9 mouse cellular contexts compared by ENCODE assay signal in genomic region chr17:83197361-83197923, GRCm38 (mm10). TPM values are rescaled to one million over a fixed set of nuclear protein-coding genes. Genes with fewer than 3 reads are reported as not detected.
A peak's percentile ranks its signal among the peaks of the same experiment; 100 is the strongest.
DNase-seq lines count a peak whose midpoint lies in the region; ATAC-seq and TF ChIP-seq lines count a peak whose summit lies in the region.
"Had no signal": no experiment of that assay in that cellular context is flagged by ENCODE, and none has a peak within 500 bp of the region (broad histone marks: within the 10 kb centered on the region; RNA-seq: fewer than 3 reads in every experiment).

No protein-coding gene starts in this region.

- no peak for TF ChIP-seq CTCF in spleen, adult 2 months (IDR thresholded peaks at IDR 0.05; ENCODE audit: extremely low read depth, insufficient read depth, insufficient read length, insufficient replicate concordance)
- no peak for TF ChIP-seq CTCF in layer of hippocampus, adult 2 months (conservative IDR thresholded peaks at IDR 0.05)

- TF ChIP-seq POLR2A in spleen, adult 2 months (IDR thresholded peaks at IDR 0.05; ENCODE audit: low read depth, low read length), result no peak

- H3K9ac ChIP-seq in heart, embryonic 12.5 days, result no peak overlapping the region
- H3K9ac ChIP-seq: neural tube, embryonic 13.5 days had no signal

- H3K4me2 ChIP-seq in heart, embryonic 12.5 days, result no peak overlapping the region
- H3K4me2 ChIP-seq: neural tube, embryonic 13.5 days had no signal

- WGBS in spleen, adult 2 months, result 74% methylated on average over 4 of the region's 4 CpGs
- 18% methylated on average over 4 of the region's 4 CpGs for WGBS in heart, embryonic 12.5 days

- no peaks in the 10 kb centered on the region for H3K27me3 ChIP-seq in spleen, adult 2 months (ENCODE audit: control insufficient read depth, insufficient read depth, low read length)
- no peaks in the 10 kb centered on the region for H3K27me3 ChIP-seq in heart, embryonic 12.5 days (replicated peaks)
- H3K27me3 ChIP-seq: neural tube, embryonic 13.5 days had no signal

- H3K27ac ChIP-seq in spleen, adult 2 months (ENCODE audit: insufficient read depth, low read length), result 0 out of 2 replicates have a peak overlapping the region, but pooled peaks have one; percentile 7
- H3K27ac ChIP-seq in heart, embryonic 12.5 days (ENCODE audit: poor library complexity, severe bottlenecking), result peak overlapping the region; percentile 73
- H3K27ac ChIP-seq in layer of hippocampus, adult 2 months, result no peak overlapping the region
- H3K27ac ChIP-seq: neural tube, embryonic 13.5 days had no signal

- H3K36me3 ChIP-seq in spleen, adult 2 months (ENCODE audit: control insufficient read depth, insufficient read depth, low read length), result no peaks in the 10 kb centered on the region
- H3K36me3 ChIP-seq in heart, embryonic 12.5 days, result no peaks in the 10 kb centered on the region
- H3K36me3 ChIP-seq: neural tube, embryonic 13.5 days had no signal

- ATAC-seq in heart, embryonic 12.5 days (ENCODE audit: insufficient number of reproducible peaks, low FRiP score), result peak; percentile 85

- H3K4me3 ChIP-seq in spleen, adult 2 months (ENCODE audit: extremely low read depth, insufficient read depth, insufficient read length), result no peak overlapping the region
- H3K4me3 ChIP-seq in heart, embryonic 12.5 days, result no peak overlapping the region
- H3K4me3 ChIP-seq in layer of hippocampus, adult 2 months, result no peak overlapping the region
- H3K4me3 ChIP-seq: neural tube, embryonic 13.5 days had no signal

- H3K4me1 ChIP-seq in spleen, adult 2 months (ENCODE audit: control insufficient read depth, insufficient read depth, insufficient read length), result no peaks in the 10 kb centered on the region
- peaks cover 63% of the 10 kb centered on the region for H3K4me1 ChIP-seq in heart, embryonic 12.5 days (replicated peaks)

- DNase-seq in spleen, adult 2 months (ENCODE audit: low read depth in 1 of 2, low spot score in 2 of 2), result no peak
- no peak for DNase-seq in spleen, adult 12 weeks (ENCODE audit: low spot score)
- peak; percentile 79 for DNase-seq in kidney, postnatal 10 days
- DNase-seq in yolk sac, embryonic 10.5 days (ENCODE audit: low spot score), result peak; percentile 48
- no peak for DNase-seq in right cerebral cortex, postnatal 10 days (ENCODE audit: low spot score in 2 of 2)
- no peak for DNase-seq in layer of hippocampus, adult 2 months (ENCODE audit: low spot score in 2 of 2)
- DNase-seq: layer of hippocampus, postnatal 36 days had no signal

- no peaks in the 10 kb centered on the region for H3K9me3 ChIP-seq in heart, embryonic 12.5 days (replicated peaks)
- H3K9me3 ChIP-seq: neural tube, embryonic 13.5 days had no signal

RNA-seq across cellular contexts. Expression of gene Pkdcc, which starts 17.6 kb away (rescaled TPM):
- polyA plus RNA-seq in spleen, adult 2 months (2012; rRNA removed), result 41.0 and 46.9 TPM in 2 replicates
- 13.5 and 13.9 TPM in 2 replicates for polyA plus RNA-seq in heart, embryonic 12.5 days (2016; fragmentation: Nextera tagmentation; extraction: Ambion mirVana)
- total RNA-seq in layer of hippocampus, adult 2 months (2021), result 10 to 100 TPM; 12.6 to 15.3 TPM

Comparison
In these comparisons a context has a peak if more than half of its experiments do, and no peak if none do; other contexts are left out.
1. DNase-seq: peak in kidney, postnatal 10 days (single experiment) and yolk sac, embryonic 10.5 days (single experiment); none in spleen, adult 2 months (0 of 2), spleen, adult 12 weeks (single experiment), right cerebral cortex, postnatal 10 days (0 of 2) and layer of hippocampus, adult 2 months (0 of 2).